Mouse (Mus musculus) neural tube, embryonic 14.5 days (tissue): Measurements from ENCODE around the gene Apbb2. TPM values are rescaled to one million over a fixed set of nuclear protein-coding genes. Genes with fewer than 3 reads are reported as not detected.

Experiments
- ATAC-seq: fragments of 200-750 bp; cut with Nextera tagmentation; 2 replicates; pipeline ENCODE4 v1.8.0; 2017; ENCODE audit warnings: low read depth, mild to moderate bottlenecking, moderate TSS enrichment, moderate library complexity
- H3K27ac ChIP-seq: fragments of 300-500 bp; sonication (generic); 2 replicates; pipeline ENCODE4 v1.5.1; 2014; ENCODE audit warnings: low read depth, mild to moderate bottlenecking, control low read depth, low read length, moderate library complexity, mixed read lengths
- H3K27me3 ChIP-seq: fragments of 300-500 bp; sonication (generic); 2 replicates; pipeline ENCODE4 v1.6.1; 2014; ENCODE audit warnings: low read length; ENCODE audit not compliant: control insufficient read depth, insufficient read depth
- H3K36me3 ChIP-seq: fragments of 300-500 bp; sonication (generic); 2 replicates; pipeline ENCODE4 v1.6.1; 2014; ENCODE audit warnings: low read length, mixed read lengths; ENCODE audit not compliant: control insufficient read depth, insufficient read depth
- H3K4me1 ChIP-seq: fragments of 300-500 bp; sonication (generic); 2 replicates; pipeline ENCODE4 v1.6.1; 2014; ENCODE audit warnings: low read length; ENCODE audit not compliant: control insufficient read depth, insufficient read depth
- H3K4me2 ChIP-seq: fragments of 300-500 bp; sonication (generic); 2 replicates; pipeline ENCODE4 v1.6.1; 2014; ENCODE audit warnings: mild to moderate bottlenecking, low read depth, low read length, control low read depth
- H3K4me3 ChIP-seq: fragments of 300-500 bp; sonication (generic); 2 replicates; pipeline ENCODE4 v1.5.1; 2014; ENCODE audit warnings: low read depth, low read length, control low read depth, mixed read lengths
- H3K9ac ChIP-seq: fragments of 300-500 bp; sonication (generic); replicated peaks from 2 replicates; pipeline ENCODE4 v1.6.1; 2014; ENCODE audit warnings: low read depth, mild to moderate bottlenecking, control low read depth, low read length, mixed read lengths
- H3K9me3 ChIP-seq: fragments of 300-500 bp; sonication (generic); 2 replicates; pipeline ENCODE4 v1.6.1; 2016; ENCODE audit warnings: low read length; ENCODE audit not compliant: control insufficient read depth
- WGBS: fragments of 180-500 bp; shearing (Covaris S2); extraction: QIAGEN DNeasy Blood & Tissue Kit; methylation state at CpG from one replicate; pipeline ENCODE4 v1.1.7; 2014; 5-methylcytosine and 5-hydroxymethylcytosine counted together
- polyA plus RNA-seq: library from polyadenylated mRNA; unstranded; fragments of >200 nt; fragmentation: Nextera tagmentation; extraction: Ambion mirVana; gene quantifications from 2 replicates; pipeline ENCODE4 v1.2.1, GENCODE M21; 2014

Gene Apbb2
- polyA plus RNA-seq, 1 experiment from 2014 or later: 132 TPM

- H3K4me1 ChIP-seq: 0 out of 2 replicates have a peak, but pooled peaks cover 2% of the 10 kb centered on the region
- no peak; the same call in 1 of the 2 replicates for ATAC-seq
- no peaks in the 10 kb centered on the region for H3K9me3 ChIP-seq
- H3K4me2 ChIP-seq: no peak overlapping the region
- H3K9ac ChIP-seq: no peak overlapping the region
- no peak overlapping the region for H3K4me3 ChIP-seq
- H3K27me3 ChIP-seq: no peaks in the 10 kb centered on the region
- WGBS: 54% methylated on average over 6 of the region's 6 CpGs
- H3K36me3 ChIP-seq: no peaks in the 10 kb centered on the region
- H3K27ac ChIP-seq: no peak overlapping the region
Measured at GRCm38 (mm10) chr5:66378968-66379367, 239.6 kb downstream of the Apbb2 start.

GRCm38 (mm10) chr5:66376589-66377270 lies 241.9 kb downstream of the Apbb2 start:
- 63% methylated on average over 14 of the region's 14 CpGs for WGBS
- H3K4me2 ChIP-seq: no peak overlapping the region
- no peak overlapping the region for H3K27ac ChIP-seq
- H3K27me3 ChIP-seq: no peaks in the 10 kb centered on the region
- no peaks in the 10 kb centered on the region for H3K9me3 ChIP-seq
- no peaks in the 10 kb centered on the region for H3K36me3 ChIP-seq
- no peak overlapping the region for H3K9ac ChIP-seq
- 0 out of 2 replicates have a peak, but pooled peaks cover 5% of the 10 kb centered on the region for H3K4me1 ChIP-seq
- no peak overlapping the region for H3K4me3 ChIP-seq
- no peak for ATAC-seq

GRCm38 (mm10) chr5:66374413-66374812 lies 244.2 kb downstream of the Apbb2 start:
- H3K4me1 ChIP-seq: 0 out of 2 replicates have a peak, but pooled peaks cover 4% of the 10 kb centered on the region
- H3K27me3 ChIP-seq: no peaks in the 10 kb centered on the region
- WGBS: 87% methylated on average over 4 of the region's 4 CpGs
- no peak overlapping the region for H3K27ac ChIP-seq
- no peak for ATAC-seq
- H3K9me3 ChIP-seq: no peaks in the 10 kb centered on the region
- H3K9ac ChIP-seq: no peak overlapping the region
- no peaks in the 10 kb centered on the region for H3K36me3 ChIP-seq
- H3K4me2 ChIP-seq: no peak overlapping the region
- no peak overlapping the region for H3K4me3 ChIP-seq

- no peak overlapping the region for H3K9ac ChIP-seq
- no peaks in the 10 kb centered on the region for H3K9me3 ChIP-seq
- no peak for ATAC-seq
- H3K36me3 ChIP-seq: no peaks in the 10 kb centered on the region
- H3K4me3 ChIP-seq: no peak overlapping the region
- H3K4me2 ChIP-seq: no peak overlapping the region
- H3K27me3 ChIP-seq: no peaks in the 10 kb centered on the region
- H3K4me1 ChIP-seq: 0 out of 2 replicates have a peak, but pooled peaks cover 2% of the 10 kb centered on the region
- 30% methylated on average over 13 of the region's 13 CpGs for WGBS
- H3K27ac ChIP-seq: no peak overlapping the region
Measured at GRCm38 (mm10) chr5:66373515-66374164, 244.9 kb downstream of the Apbb2 start.

- H3K9ac ChIP-seq: no peak overlapping the region
- H3K4me3 ChIP-seq: no peak overlapping the region
- H3K9me3 ChIP-seq: no peaks in the 10 kb centered on the region
- peaks cover 7% of the 10 kb centered on the region; the same call in 1 of the 2 replicates for H3K4me1 ChIP-seq
- ATAC-seq: no peak
- H3K4me2 ChIP-seq: no peak overlapping the region
- H3K27me3 ChIP-seq: no peaks in the 10 kb centered on the region
- no peak overlapping the region for H3K27ac ChIP-seq
- H3K36me3 ChIP-seq: no peaks in the 10 kb centered on the region
Measured at GRCm38 (mm10) chr5:66371131-66371530, 247.5 kb downstream of the Apbb2 start.

GRCm38 (mm10) chr5:66368966-66369365 lies 249.6 kb downstream of the Apbb2 start:
- Histone ChIP-seq H3K4me2 (no peak overlapping the region), H3K36me3 (no peaks in the 10 kb centered on the region), H3K4me1 (peaks cover 7% of the 10 kb centered on the region; the same call in 1 of the 2 replicates), H3K4me3 (no peak overlapping the region), H3K9ac (no peak overlapping the region), H3K9me3 (no peaks in the 10 kb centered on the region), H3K27me3 (no peaks in the 10 kb centered on the region), H3K27ac (no peak overlapping the region)
- WGBS: 39% methylated on average over 7 of the region's 7 CpGs
- peak; percentile 30; the same call in 1 of the 2 replicates for ATAC-seq

GRCm38 (mm10) chr5:66367641-66368040 lies 250.9 kb downstream of the Apbb2 start:
- Histone ChIP-seq H3K4me2 (no peak overlapping the region), H3K9ac (no peak overlapping the region), H3K9me3 (no peaks in the 10 kb centered on the region), H3K27ac (no peak overlapping the region), H3K4me3 (no peak overlapping the region), H3K27me3 (no peaks in the 10 kb centered on the region), H3K4me1 (peaks cover 5% of the 10 kb centered on the region; the same call in 1 of the 2 replicates), H3K36me3 (no peaks in the 10 kb centered on the region)
- peak; percentile 88 for ATAC-seq
- WGBS: 21% methylated on average over 11 of the region's 11 CpGs

GRCm38 (mm10) chr5:66363274-66364261 lies 255.0 kb downstream of the Apbb2 start:
- 60% methylated on average over 18 of the region's 18 CpGs for WGBS
- ATAC-seq: no peak

More at GRCm38 (mm10) chr5:66363274-66364261, 255.0 kb downstream of the Apbb2 start:
- no peaks in the 10 kb centered on the region for H3K27me3 ChIP-seq
- H3K9me3 ChIP-seq: no peaks in the 10 kb centered on the region
- no peaks in the 10 kb centered on the region for H3K36me3 ChIP-seq
- no peak overlapping the region for H3K4me2 ChIP-seq
- H3K27ac ChIP-seq: no peak overlapping the region
- no peak overlapping the region for H3K9ac ChIP-seq
- H3K4me3 ChIP-seq: no peak overlapping the region
- H3K4me1 ChIP-seq: peaks cover 18% of the 10 kb centered on the region
